Mouse (Mus musculus) ovary, adult 18-20 months (tissue): ENCODE results near the gene Map3k5.

Source experiments
- DNase-seq: peaks from one replicate; pipeline ENCODE4 v3.0.0; 2022; ENCODE audit warnings: low spot score, mixed read lengths

Map3k5 gene

DNA sequence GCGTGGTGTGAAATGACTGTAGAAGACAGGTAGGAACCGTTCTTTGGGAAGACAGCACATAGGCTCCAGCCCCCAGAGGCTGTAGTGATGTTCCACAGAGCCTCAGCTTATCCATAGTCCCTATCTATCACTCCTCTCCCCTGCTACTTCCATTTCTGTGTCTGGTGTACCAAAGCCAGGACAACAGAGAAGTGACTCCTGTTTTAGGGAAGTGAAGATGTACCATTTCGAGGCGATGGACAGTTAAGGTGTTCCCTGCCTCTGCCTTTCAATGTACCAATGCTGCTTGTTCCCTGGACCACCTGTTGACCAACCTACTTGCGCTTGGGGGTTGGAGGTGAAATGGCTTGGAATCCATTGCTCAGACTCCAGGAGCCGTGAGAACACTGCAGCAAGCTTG is 75.0 kb downstream of the Map3k5 start:
- no peak for DNase-seq

DNA sequence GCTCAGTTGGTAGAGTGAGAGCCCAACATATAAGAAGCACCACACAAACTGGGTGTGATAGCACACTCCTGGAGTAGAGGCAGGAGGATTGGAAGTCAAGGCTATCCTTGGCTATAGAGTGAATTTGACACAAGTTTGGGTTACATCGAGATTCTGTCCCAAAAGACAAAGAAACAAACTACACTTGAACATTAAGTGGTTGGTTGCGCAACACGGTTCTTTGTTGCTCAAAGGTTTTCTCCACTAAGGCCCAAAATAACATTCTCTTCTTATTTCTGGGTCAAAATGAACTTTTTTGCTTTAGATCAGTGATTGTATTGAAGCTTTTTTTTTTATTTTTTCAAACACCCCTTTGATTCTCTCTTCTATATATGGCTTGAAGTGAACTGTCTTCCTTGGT is 75.7 kb downstream of the Map3k5 start:
- no peak for DNase-seq

- DNase-seq: no peak
These were observed 84.1 kb downstream of the Map3k5 start for GRCm38 (mm10) chr10:20018406-20018805.

DNA sequence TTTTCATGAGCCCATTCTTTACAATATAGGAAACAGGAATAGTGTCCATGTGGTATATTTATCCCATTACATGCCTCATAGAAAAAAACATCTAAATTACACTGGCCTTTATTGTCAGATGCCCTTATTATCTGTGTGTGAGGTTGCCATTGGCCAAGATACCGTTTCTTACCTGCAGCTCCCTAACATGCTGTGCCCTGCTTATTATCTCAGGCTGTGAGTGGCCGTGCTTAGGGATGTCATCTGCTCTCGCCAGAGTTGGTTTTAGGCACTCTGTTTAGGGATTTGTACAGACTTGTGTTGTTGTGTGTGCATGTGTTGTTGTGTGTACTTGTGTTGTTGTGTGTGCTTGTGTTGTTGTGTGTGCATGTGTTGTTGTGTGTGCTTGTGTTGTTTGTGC is 84.5 kb downstream of the Map3k5 start:
- no peak for DNase-seq

- DNase-seq: no peak
These were observed 87.0 kb downstream of the Map3k5 start for GRCm38 (mm10) chr10:20021256-20021655.

DNA sequence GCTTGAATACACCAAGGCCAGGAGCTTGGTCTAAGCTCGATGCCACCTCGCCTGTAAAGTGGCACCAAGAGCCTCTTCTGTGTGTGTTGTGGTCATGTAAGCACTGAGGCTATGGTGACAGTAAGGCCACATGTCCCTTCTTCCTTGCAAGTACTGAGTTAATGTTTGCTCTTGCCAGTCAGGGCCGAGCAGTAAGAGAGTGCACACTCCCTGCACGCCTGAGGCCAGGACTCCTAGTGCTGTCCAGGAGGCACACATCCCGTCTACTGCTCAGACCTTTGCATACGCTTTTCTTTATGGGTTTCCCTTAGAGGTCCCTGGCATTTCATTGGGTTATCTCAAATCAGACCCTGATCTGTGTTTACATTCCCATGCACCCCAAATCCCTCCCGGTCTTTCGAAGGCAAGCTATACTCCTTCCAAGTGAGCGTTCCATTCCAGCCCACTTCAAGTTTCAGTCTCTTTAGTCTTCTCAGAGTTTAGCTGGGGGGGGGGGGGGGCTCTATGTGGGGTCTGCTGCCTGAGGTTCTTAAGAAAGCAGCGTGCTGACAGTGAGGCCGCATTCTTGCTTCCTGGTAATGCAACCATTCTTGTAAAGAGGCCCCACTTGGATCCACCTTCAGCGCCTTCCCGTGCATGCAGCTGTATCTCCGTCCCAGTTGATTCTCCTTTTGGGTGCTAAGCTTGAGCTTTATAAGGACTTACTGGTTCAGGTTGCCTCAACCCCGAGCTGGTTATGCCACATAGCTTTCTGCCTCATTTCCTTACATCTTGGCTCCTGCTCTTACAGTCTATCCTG is 87.6 kb downstream of the Map3k5 start:
- DNase-seq: no peak

- DNase-seq: no peak
These were observed 88.5 kb downstream of the Map3k5 start for GRCm38 (mm10) chr10:20022608-20023340.

GRCm38 (mm10) chr10:20023524-20023923 is 89.3 kb downstream of the Map3k5 start:
- no peak for DNase-seq

GRCm38 (mm10) chr10:20024891-20025290 is 90.6 kb downstream of the Map3k5 start:
- no peak for DNase-seq

DNA sequence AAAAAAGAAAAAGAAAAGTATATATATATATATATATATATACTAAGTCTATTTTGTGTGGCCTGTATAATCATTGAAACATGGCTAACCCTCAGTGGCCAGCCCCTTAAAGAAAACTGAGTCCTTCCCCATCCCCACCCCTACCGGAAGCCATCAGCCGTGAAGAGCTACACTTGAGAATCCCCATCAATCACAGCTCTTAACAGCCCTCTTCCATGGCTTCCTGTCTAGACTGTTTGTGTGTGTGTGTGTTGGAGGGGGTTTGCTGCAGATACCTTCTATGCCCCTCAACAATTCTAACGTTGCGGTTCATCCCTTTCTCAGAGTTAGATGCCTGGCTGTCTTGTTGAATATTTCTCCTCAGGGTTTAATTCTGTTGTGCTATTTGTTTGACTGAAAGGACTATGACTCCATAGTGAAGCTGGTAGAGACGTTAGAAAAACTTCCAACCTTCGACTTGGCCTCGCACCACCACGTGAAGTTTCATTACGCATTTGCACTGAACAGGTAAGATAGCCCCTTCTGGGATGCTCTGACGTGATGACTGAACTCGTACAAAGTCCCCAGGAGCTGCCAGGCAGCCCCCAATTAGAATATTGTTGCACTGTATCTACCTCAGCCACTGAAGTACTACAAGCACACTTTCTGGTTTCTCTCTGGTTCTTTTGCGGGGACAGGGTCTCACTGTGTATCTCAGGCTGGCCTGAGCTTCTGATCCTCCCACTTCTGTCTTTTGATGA is 91.7 kb downstream of the Map3k5 start:
- DNase-seq: no peak

GRCm38 (mm10) chr10:20030703-20031102 is 96.4 kb downstream of the Map3k5 start:
- no peak for DNase-seq

- peak; percentile 47 for DNase-seq
These were observed 97.7 kb downstream of the Map3k5 start for GRCm38 (mm10) chr10:20031936-20032335.

DNA sequence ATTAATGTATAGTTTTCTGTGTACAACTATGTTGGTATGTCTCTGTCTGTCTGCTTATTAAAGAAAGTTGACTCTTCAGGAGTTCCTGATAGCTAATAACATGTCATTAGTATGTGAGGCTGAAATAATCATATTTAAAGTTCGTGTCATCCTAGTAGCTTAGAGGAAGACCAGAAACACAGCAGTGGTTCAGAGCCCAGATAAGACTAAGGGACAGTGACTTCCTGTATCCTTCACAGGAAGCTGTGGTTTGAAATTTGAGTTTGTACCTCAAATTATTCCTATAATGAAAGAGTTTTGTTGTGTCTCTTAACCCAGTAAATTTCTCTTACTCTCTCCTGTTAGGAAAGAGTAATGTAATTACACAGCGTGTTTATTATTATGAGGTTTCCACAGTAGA is 102.1 kb downstream of the Map3k5 start:
- no peak for DNase-seq

- DNase-seq: no peak
These were observed 102.6 kb downstream of the Map3k5 start for GRCm38 (mm10) chr10:20036846-20037245.

DNA sequence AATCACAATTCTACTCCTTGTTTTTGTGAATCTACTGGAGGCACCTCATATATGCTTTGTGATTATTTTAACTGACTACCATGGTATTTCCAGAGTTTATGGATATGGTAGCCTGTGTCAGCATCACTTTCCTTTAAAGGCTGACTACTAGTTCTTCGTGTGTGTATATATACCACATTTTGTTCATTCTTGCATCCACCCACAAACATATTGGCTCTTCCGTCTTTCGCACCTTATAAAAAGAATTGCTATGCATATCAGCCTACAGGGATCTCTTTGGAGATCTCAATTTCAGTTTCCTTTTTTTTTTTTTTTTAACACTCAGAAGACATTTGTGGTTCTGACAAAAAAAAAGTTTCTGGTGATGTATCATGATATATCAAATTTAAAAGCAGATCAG is 105.3 kb downstream of the Map3k5 start:
- no peak for DNase-seq

DNA sequence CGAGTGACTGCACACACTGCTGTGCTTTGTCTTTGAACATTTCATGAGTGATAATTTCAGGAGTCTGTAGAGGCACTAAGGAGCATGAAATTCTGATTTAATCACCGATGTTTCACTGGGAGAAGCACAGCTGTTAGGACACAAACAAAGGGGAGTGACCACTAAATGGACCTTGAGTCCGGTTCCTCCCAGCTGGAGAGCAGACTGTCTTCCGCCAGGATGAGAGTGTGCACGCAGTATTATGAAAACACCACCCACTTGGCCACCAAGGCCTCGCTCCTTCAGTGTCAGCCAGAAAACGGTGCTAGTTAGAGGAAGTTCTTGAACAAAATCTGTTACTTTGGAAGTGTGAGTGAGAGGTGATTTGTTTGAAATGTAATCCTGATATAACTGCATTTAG is 105.8 kb downstream of the Map3k5 start:
- DNase-seq: peak; percentile 71

DNA sequence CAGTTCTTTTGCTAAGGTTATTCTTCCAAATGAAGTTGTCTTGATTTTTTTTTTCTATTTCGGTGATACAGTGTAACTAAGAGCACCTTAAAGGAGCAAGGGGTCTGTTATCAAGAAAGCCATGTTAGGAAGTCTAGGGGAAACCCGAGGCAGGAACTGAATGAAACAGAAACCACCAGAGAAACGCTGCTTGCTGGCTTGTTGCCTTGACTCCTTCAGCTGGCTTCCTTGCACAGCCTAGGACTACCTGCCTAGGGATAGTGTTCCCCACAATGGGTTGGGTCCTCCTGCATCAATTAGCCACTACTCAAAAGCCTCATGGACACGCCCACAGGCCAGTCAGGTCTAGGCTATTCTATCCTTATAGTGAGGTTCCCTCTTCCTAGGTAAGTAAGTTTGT is 106.4 kb downstream of the Map3k5 start:
- DNase-seq: no peak

GRCm38 (mm10) chr10:20042081-20042480 is 107.8 kb downstream of the Map3k5 start:
- no peak for DNase-seq

GRCm38 (mm10) chr10:20044051-20044450 is 109.8 kb downstream of the Map3k5 start:
- DNase-seq: no peak

DNA sequence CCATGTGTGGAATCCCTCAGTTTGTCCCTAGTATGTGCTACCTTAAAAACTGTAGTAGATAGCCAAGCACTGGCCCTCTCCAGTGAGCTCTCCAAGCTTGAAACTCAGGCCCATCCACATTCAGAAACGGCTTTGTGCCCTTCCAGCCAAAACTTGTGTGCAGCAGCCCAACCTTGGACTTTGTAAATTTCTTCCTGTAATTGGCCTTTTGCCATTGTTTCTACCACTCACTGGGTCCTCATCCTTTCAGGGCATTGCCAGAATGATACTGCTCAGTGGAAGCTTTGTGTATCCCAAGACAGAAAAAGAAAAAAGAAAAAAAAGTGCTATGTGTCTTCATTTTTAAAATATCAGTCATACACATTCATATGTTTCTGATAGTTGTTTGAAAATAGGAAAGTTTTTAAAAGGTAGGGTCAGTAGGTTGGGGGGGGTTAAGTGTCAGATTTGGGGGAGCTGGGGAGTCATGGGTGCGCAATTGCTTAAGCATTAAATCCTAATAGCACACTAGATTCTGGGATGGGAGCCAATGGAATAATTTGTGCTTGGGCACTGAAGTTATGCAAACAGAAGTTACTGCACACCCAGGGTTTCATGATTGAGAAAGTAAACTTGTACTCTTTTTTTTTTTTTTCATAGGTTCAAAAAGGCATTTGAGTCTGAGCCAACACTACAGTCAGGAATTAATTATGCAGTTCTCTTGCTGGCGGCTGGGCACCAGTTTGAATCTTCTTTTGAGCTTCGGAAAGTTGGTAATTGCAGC is 111.6 kb downstream of the Map3k5 start:
- DNase-seq: no peak

GRCm38 (mm10) chr10:20056859-20057644 is 122.8 kb downstream of the Map3k5 start:
- no peak for DNase-seq
